Mouse (Mus musculus): ENCODE measurements around the gene Zbtb42.

Gene Zbtb42

GRCm38 (mm10) chr12:112678555-112679026, at the start of gene Zbtb42:
TSS of gene Zbtb42 (plus strand) at chr12:112678828.
- DNase-seq, result peak; percentile 81

- peak; percentile 65 for DNase-seq
Measured at GRCm38 (mm10) chr12:112628928-112629721, 49.5 kb upstream of the Zbtb42 start.

- no peak for DNase-seq
Measured at GRCm38 (mm10) chr12:112630029-112630428, 48.6 kb upstream of the Zbtb42 start.

- DNase-seq, result no peak
Measured at GRCm38 (mm10) chr12:112630796-112631195, 47.8 kb upstream of the Zbtb42 start.

GRCm38 (mm10) chr12:112631472-112631871, 47.2 kb upstream of the Zbtb42 start:
- DNase-seq, result no peak

GRCm38 (mm10) chr12:112632084-112632777, 46.4 kb upstream of the Zbtb42 start:
- no peak for DNase-seq

GRCm38 (mm10) chr12:112632907-112633306, 45.7 kb upstream of the Zbtb42 start:
- no peak for DNase-seq

- no peak for DNase-seq
Measured at GRCm38 (mm10) chr12:112633686-112634085, 44.9 kb upstream of the Zbtb42 start.

- no peak for DNase-seq
Measured at GRCm38 (mm10) chr12:112639526-112639925, 39.1 kb upstream of the Zbtb42 start.

GRCm38 (mm10) chr12:112643126-112643525, 35.5 kb upstream of the Zbtb42 start:
- DNase-seq, result no peak

- DNase-seq, result peak; percentile 99
Measured at GRCm38 (mm10) chr12:112644180-112644854, 34.3 kb upstream of the Zbtb42 start, which contains the start of gene Siva1. TSS of gene Siva1 (plus strand) at chr12:112644679.

- DNase-seq, result peak; percentile 51
Measured at GRCm38 (mm10) chr12:112644855-112645506, 33.6 kb upstream of the Zbtb42 start.

- DNase-seq, result no peak
Measured at GRCm38 (mm10) chr12:112646139-112646538, 32.5 kb upstream of the Zbtb42 start.

GRCm38 (mm10) chr12:112648081-112648480, 30.5 kb upstream of the Zbtb42 start:
- DNase-seq, result no peak

GRCm38 (mm10) chr12:112651778-112652439, 26.7 kb upstream of the Zbtb42 start:
- no peak for DNase-seq

GRCm38 (mm10) chr12:112653157-112653824, 25.3 kb upstream of the Zbtb42 start:
- peak; percentile 90 for DNase-seq

GRCm38 (mm10) chr12:112654076-112654475, 24.6 kb upstream of the Zbtb42 start:
- DNase-seq, result no peak

GRCm38 (mm10) chr12:112658619-112659018, 20.0 kb upstream of the Zbtb42 start:
- DNase-seq, result peak; percentile 32

- peak; percentile 72 for DNase-seq
Measured at GRCm38 (mm10) chr12:112659109-112659508, 19.5 kb upstream of the Zbtb42 start.

GRCm38 (mm10) chr12:112660576-112661326, 17.9 kb upstream of the Zbtb42 start:
- peak; percentile 60 for DNase-seq

- DNase-seq, result no peak
Measured at GRCm38 (mm10) chr12:112661327-112661605, 17.4 kb upstream of the Zbtb42 start.
